Mouse (Mus musculus): ENCODE results near the gene Tmem129. TPM values are rescaled to one million over a fixed set of nuclear protein-coding genes. Genes with fewer than 3 reads are reported as not detected.

Gene Tmem129
- polyA plus RNA-seq (2014; fragmentation: Illumina TruSeq; extraction: RNeasy Lipid Tissue Mini Kit (QIAGEN cat#74804); ENCODE audit: low read depth, low replicate concordance), result 13.8 TPM

GRCm38 (mm10) chr5:33657787-33658663 is at the start of gene Tmem129, which contains the start of gene Tacc3:
TSS of gene Tmem129 (minus strand) at chr5:33658416.
TSS of gene Tacc3 (plus strand) at chr5:33658128.

GRCm38 (mm10) chr5:33651921-33652782 is 6.1 kb downstream of the Tmem129 start, which contains the start of gene Slbp:
TSS of gene Slbp (minus strand) at chr5:33652574.

GRCm38 (mm10) chr5:33629301-33629987 is 28.8 kb downstream of the Tmem129 start, which contains the start of the genes Fam53a and Gm9903:
TSS of gene Fam53a (minus strand) at chr5:33629635.
TSS of gene Gm9903 (plus strand) at chr5:33629925.

Other genes starting within 250 kb of the Tmem129 start
- not detected for gene Nkx1-1, start 224.4 kb downstream of the Tmem129 start, polyA plus RNA-seq (2014; fragmentation: Illumina TruSeq; extraction: RNeasy Lipid Tissue Mini Kit (QIAGEN cat#74804); ENCODE audit: low read depth, low replicate concordance)
- 5.1 TPM for gene Fam53a, start 28.8 kb downstream of the Tmem129 start, polyA plus RNA-seq (2014; fragmentation: Illumina TruSeq; extraction: RNeasy Lipid Tissue Mini Kit (QIAGEN cat#74804); ENCODE audit: low read depth, low replicate concordance)
- gene Gm9903, start 28.5 kb downstream of the Tmem129 start, polyA plus RNA-seq (2014; fragmentation: Illumina TruSeq; extraction: RNeasy Lipid Tissue Mini Kit (QIAGEN cat#74804); ENCODE audit: low read depth, low replicate concordance), result 0.24 TPM
- gene Slbp, start 5.8 kb downstream of the Tmem129 start, polyA plus RNA-seq (2014; fragmentation: Illumina TruSeq; extraction: RNeasy Lipid Tissue Mini Kit (QIAGEN cat#74804); ENCODE audit: low read depth, low replicate concordance), result 62.6 TPM
- 6.1 TPM for gene Tacc3, start 288 bp downstream of the Tmem129 start, polyA plus RNA-seq (2014; fragmentation: Illumina TruSeq; extraction: RNeasy Lipid Tissue Mini Kit (QIAGEN cat#74804); ENCODE audit: low read depth, low replicate concordance)
- gene Fgfr3, start 63.3 kb upstream of the Tmem129 start, polyA plus RNA-seq (2014; fragmentation: Illumina TruSeq; extraction: RNeasy Lipid Tissue Mini Kit (QIAGEN cat#74804); ENCODE audit: low read depth, low replicate concordance), result 3.8 TPM
- 17.5 TPM for gene Letm1, start 124.4 kb upstream of the Tmem129 start, polyA plus RNA-seq (2014; fragmentation: Illumina TruSeq; extraction: RNeasy Lipid Tissue Mini Kit (QIAGEN cat#74804); ENCODE audit: low read depth, low replicate concordance)
- 39.2 TPM for gene Nsd2, start 162.3 kb upstream of the Tmem129 start, polyA plus RNA-seq (2014; fragmentation: Illumina TruSeq; extraction: RNeasy Lipid Tissue Mini Kit (QIAGEN cat#74804); ENCODE audit: low read depth, low replicate concordance)

All from kidney, adult 10 weeks (tissue).